Mouse (Mus musculus) cerebellum, adult 11 months (tissue): ENCODE measurements around the gene Hes3.

ENCODE experiments used
- DNase-seq: peaks from one replicate; pipeline ENCODE4 v3.0.0; 2022

Gene Hes3

DNA sequence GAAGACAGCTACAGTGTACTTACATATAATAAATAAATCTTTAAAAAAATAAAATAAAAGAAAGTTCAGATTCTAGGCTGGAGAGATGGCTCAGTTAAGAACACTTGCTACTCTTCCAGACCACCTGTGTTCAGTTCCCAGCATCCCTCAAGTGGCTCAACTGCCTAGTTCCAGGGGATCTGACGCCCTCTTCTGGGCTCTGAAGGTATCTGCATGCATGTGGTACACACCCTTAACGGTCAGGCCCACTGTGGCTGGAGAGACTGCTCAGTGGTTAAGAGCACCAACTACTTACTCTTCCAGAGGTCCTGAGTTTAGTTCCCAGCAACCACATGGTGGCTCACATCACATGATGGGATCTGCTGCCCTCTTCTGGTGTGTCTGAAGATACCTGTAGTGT, 13.5 kb downstream of the Hes3 start:
- DNase-seq = no peak

DNA sequence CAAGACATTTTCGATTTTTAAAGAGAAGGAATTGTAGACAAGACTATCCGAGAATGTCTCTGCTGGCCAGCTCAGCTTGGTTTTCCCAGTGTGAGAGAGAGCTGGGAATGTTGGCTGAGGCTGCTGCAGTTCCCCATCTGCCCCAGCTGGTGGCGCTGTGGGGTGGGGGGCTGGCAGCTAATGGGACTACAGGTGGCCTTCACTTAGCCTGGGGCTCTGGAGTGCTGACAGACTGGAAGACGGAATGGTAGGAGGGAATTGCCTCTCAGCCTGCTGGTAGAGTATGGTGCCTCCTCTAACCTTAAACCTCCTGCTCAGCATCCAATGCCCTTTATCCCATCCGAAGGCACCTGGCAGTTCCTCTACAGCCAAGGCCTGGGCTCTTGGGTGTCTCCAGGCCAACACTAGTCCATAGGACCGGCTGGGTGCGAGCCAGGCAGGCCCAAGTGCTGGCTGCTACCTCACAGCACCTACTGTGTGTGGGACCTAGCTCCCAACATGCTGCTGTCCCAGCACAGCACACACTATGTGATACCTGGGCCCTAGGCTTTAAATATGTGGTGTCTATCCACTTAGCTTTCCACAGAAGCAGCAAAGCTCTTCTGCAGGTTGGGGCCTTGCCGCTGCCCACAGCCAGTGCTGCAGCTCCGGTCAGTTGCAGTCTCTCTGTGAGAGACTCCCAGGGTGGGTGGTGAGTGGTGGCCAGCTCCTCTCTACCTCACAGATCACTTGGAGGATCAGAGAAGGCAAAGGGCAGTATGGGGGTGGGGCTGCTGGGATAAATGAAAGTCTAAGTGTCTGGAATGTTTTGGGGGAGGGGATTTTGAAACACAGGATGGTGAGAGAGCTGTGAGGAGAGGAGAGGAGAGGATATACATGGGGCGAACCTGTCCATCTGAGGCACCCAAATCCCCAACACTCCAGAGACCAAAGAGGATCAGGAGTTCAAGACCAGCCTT, 14.8 kb downstream of the Hes3 start:
- DNase-seq = peak; percentile 65

DNA sequence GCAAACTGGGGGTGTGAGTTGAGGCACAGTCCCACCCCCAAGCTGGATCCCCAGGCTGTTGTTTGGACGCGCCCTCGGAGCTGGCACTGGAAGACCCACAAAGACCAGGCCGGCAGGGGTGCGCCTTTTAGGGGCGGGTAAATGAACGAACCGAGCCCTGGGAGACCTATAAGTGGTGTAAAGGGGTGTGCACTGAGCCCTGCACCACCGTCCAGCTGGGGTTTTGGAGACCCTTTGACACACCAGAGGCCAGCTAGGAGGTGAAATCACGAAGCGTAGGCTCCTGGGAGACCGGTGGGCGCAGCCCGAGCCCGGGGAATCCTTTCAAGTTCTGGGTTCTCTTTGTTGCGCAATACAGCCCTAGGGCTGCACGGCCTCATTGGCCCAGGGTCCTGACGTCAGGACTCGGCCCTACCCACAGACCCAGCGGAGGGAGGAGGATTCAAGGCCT, 16.8 kb downstream of the Hes3 start:
- peak; percentile 34 for DNase-seq

DNA sequence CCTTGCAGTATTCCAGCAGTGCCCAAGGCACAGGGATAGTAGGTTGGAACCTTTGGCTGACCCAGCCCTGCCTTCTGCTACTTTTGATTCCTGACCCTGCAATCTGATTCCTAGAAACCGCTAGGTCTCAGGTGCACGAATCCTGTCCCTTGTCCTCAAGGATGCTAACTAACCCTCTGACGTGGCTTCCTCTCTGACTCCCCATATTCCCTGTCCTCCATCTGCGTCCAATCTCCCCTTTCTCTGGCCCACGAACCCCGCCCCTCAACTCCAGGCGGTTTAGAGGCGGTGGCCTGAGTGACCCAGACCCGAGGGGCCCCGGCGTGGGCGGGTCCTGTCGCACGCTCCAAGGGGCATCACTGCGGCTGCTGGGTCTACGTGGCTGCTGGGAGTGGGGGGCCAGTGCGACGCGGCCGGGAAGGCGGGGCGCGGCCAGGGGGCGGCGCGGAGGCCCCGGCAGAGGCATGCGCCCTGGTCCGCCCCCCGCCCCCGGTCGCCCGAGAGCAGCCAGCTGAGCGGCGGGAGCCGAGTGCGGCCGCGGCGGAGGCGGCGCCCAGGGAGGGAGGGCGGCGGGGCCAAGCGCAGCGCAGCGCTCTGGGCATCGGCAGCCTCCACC, 17.7 kb downstream of the Hes3 start, which contains the start of gene Gpr153:
Gene Gpr153 (plus strand): TSS at position 612 of the 616 bp plus-strand sequence.
- DNase-seq = peak; percentile 50

DNA sequence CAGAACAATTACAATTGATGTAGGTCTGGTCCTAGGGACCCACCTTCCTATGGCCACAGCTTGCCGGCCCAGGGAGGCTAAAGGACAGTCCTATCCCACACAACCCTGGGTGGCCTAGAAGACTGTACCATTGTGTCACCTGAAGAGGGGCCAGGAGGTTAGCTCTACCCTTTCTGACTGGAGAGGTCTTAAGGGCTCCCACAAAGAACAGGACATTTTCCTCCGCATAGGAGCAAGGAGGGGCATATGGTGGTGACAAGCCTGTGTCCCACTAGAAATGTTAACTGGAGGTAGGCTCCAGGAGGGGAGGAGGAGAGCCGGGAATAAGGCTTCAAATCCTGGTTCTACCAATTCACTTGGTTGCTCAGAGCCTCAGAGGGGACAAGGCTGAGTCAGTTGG, 18.3 kb downstream of the Hes3 start:
- DNase-seq = peak; percentile 22

DNA sequence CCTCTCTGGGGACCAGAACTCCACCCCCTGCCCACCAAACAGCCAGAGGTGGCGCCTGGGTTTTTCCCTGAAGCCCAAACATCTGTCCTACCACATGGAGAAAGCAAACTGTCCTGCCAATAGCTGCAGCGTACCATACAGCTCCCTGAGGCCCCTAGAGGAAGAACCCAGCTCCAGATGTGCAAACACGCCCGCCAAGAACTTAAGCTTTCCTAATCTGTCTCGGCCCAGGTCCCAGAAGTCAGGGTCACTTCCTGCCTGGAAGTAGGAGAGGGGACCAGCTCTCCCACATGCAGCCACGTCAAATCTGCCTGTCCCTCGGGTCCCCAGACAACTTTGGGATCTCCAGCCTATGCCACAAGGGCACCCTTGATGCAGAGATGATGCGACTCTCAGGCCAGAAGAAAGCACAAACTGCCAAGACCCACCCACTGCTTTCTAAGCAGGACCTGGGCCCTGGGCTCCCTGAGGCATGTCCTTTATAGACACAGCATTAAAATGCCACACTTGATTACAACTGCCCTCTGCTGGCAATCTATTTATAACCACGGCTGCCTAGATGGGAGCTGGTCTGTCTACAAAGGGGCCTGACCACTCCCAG, 18.9 kb downstream of the Hes3 start:
- DNase-seq = peak; percentile 26

DNA sequence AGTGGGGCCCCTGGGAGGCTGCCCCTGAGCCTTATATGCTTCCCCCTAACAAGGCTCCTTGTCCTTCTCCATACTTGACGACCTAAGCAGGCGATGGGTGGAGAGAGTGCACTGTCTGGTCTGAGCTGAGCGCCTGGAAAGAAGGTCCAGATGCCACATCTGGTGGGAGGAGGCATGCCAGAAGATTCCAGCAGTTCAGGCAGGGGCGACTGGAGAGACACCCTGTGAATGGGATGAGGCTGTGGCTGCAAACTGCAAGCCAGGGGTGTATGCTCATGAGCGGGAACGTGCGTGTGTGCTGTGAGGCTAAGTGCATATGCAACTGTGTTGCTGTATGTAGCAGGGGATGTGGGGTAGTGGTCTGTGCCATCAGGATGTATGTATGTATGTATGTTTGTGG, 19.5 kb downstream of the Hes3 start:
- peak; percentile 29 for DNase-seq

DNA sequence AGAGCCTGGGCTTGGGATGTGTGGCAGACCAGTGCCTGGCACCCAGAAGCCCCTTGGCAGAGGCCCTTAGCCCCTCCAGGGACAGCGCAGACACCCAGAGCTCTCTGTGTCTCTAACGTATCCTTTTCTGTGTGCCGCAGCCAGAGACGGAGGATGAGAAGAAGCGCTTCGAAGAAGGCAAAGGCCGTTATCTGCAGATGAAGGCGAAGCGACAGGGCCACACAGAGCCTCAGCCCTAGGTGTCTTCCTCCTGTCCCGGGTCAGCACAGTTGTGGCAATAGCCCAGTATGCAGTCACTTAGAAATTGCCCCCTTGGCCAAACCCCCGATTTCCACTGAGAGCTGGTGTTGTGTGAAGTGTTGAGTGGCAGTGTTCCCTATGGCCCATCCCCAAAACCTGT, 20.1 kb downstream of the Hes3 start:
- peak; percentile 22 for DNase-seq

DNA sequence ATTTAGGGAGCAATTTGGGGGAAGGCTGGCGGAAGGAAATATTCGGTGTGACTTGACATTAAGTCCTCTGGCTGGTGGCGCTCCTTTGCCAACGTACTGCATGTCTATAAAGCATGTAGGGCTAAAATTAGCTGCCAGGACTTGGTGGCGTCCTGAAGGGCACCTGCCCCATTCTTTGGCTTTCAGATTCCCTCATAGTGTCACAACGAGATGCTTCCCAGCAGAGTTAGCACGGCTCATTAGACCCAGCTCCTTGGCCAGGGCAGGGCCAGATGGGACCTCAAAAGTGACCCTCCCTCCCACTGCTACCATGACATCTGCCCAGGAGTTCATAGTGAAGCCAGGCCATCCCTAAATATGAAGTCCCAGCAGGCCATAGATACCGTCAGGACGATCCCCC, 20.9 kb downstream of the Hes3 start:
- DNase-seq = peak; percentile 24

DNA sequence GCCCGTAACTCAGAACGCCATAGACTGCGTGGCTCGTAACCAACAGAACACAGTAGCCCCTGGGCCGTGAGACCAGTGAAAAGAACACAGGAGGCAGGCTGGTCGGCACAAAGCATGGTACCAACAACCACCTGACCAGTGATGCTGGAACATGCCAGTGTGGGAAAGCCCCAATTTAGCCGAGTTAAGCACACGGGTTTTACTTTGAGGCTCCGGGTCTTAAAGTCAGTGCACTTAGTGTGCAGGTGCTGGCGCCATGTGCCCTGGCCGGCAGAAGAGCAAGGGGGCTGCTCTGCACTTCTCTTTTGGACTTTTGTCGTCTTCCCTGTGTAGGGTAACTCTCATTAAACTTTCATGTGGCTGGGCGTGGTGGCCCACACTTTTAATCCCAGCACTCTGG, 21.5 kb downstream of the Hes3 start:
- DNase-seq = no peak

DNA sequence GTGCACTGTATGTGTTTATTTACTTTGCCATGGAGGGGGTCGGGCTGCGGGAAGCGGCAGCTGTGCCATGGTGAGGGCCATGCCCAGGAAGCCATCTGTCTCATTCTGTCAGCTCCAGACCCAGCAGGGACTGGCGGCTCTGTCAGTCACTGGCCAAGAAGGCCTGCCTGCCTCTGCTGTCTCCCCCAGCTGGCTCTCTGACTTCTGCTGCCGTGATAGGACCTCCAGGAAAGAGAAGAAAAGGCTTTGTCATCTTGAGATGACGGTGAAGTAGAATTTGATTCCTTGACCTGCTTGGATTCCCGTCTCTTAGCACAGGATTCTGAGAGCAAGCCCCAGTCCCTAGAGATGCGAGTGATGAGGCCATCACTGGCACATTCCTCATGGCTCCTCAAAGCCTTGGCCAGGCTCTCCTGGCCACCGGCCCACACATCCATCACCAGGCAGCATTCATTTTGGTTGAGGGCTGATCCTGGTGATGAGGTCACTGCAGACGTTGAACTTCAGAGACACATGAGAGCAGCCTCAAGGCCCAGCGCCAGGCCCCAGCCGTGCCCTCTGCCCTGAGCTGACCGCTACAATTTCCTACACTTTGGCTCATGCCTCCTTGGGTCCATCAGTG, 23.6 kb downstream of the Hes3 start:
- DNase-seq = peak; percentile 79

DNA sequence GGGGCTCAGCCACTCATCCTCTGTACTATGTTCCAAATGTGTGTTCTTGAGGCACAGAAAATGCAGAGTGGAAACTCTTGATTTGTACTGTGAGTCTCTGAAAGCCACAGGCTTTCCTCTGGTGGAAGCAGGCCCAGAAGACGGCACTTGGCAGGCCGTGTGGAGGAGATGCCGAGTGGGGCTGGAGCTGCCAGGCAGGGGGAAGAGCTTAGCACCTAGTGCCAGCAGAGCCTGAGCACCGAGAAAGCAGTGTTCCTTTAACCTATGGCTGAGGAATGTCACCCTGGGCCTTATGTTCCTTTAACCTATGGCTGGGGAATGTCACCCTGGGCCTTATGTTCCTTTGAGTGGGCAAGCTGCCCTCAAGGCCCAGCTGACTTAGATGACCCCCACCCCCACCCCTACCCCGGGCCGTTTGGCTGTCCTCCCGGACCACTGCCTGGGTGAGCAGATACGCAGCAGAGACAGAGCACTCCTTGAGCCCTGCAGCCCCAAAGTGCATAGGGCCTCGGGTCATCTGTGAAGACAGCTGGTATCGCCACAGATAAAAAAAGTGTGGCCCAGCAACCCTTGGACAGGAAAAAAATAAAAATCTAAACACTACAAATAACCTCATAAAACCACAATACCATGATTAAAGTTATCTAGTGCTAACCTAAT, 25.1 kb downstream of the Hes3 start:
- DNase-seq = peak; percentile 74

DNA sequence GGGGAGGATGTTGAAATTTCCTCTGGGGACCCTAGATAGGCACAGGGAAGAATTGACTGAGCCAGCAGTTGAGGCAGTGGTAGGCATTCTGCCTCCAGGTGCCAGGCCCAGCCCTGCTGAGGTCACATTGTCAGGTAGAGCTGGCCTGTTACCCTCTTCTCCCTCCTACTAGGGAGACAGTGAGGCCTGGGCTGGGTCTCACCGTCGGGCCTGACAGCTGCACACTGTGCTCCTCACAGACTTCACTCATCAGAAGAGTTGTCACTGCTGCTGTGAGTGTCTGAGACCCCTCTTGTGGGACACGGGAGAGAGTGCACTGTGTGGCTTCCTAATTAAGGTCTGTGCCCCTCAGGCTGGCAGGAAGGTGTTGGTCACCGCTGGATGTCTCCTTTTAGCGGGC, 25.7 kb downstream of the Hes3 start:
- no peak for DNase-seq

DNA sequence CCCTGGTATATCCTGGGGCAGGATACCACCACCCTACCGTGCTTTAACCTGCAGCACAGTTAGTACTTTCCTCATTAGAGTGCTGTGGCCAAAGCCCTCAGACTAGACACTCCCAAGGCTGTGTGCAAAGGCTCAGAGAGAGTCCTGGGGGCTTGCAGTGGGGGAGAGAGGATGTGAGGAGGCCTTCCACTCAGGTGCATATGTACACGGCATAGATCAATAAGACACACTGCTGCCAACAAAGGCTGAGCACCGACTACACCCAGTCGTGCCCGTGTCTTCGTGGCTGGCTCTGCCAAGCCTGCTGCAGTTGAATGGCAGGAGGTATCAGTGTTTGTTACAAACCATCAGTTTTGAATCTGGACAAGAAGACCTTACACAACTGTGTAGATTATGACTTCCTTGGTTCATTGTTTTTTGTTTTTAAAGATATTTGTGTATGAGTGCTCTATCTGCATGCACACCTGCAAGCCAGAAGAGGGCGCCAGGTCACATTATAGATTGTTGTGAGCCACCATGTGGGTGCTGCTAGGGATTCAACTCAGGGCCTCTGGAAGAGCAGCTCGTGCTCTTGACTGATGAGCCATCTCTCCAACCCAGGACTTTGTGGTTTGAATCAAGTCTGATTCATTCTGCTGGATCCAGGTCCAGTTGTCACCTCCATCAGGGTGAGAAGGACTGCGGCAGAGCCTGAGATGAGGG, 26.4 kb downstream of the Hes3 start:
- DNase-seq = no peak

DNA sequence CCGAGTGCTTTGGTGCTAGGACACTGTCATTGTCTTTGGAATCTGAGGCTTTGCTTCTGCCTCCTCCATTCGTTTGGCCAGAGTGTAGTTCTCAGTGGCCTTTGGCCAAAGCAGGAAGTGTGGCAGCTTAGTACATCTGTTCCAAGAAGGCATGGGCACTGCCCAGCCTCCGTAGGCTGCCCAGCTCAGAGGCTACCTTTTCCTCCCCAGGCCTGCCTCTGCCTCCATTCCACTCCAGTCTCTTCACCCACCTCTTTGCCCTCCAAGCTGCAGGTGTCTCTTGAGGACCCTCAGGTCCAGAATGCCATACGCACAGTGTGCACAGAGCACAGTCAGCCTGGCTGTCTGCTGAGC, 27.3 kb downstream of the Hes3 start:
- DNase-seq = peak; percentile 34

DNA sequence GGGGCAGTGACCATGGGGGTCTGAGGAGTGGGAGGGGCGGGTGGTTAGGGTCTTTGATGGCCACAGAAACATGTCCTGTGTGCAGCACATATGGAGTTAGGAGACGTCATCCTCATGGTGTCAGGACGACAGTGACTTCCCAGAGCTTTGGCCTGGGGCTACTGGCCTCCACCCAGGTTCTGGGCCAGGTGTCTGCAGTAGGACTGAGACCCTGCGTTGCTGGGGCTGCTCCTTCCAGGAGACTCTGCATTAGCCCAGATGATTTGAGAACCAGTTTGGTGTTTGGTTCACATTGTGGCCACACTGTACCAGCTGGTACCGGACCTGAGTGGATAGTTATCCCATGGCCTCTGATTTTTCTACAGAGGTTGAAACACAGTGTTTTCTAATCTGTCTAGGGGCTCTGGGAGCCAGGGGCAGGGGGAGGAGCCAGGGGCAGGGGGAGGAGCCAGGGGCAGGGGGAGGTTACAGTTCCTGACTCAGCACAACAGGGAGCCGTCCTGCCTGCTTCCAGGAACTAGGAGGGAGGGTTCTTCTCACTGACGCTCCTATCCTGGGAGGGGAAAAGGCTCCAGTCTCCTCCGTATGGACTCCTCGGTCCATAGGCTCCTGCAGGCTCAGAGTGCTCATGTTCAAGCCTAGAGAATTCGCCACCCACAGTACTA, 27.8 kb downstream of the Hes3 start:
- DNase-seq = no peak

DNA sequence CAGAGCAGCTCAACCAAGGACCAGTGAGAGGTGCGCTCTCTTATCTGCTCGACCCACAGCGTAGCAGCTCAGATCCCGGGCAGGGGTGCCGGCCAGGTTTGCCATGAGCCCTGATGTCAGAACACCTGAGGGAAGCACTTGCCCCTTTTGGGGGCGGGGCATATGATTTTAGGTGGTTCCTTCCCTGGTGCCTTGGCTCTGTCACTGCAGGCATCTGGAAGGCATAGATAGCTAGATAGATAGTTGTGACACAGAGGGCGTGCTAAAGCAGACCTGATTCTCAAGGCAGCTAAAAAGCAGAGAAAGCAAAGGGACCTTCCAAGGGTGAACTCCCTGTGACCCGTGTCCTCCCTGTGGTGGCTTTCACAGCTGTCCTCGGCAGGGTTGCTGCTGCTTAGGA, 28.4 kb downstream of the Hes3 start:
- DNase-seq = peak; percentile 29

DNA sequence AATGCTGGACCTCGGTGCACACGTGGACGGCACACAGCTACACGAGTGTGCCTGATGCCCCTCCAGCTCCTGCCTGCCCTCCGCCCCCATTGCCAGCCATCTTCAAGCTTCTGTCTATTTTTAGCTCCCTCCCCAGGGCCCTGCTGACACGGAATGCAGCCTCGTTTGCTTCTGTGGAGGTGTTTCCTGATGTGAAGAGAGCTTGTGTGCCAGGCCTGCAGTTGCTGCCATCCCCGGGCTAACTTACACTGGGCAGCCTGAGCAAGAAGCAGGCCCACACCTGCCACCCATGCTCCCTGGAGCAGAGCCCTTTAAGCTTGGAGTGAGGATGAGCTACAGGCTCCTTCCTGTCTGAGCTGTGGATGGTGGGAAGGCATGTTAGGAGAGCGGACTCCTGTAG, 29.3 kb downstream of the Hes3 start:
- DNase-seq = no peak

DNA sequence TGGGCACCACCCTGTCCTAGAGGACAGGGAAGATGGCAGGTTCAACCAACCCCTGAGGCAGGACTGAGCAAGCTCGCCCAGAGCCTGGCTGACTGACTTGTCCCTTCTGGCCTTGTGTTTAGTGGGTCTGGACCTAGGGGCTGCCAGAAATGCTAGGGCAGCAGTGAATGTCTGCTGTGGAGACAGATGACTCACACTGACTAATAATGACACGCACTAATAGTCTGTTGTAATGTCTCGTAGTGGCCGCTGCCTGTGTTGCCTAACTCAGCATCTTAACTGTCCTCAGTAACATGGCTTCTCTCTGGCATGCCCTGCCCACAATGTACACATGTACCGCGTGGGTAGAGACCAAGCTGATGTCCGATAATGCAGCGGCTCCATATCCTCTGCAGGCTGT, 31.0 kb downstream of the Hes3 start:
- no peak for DNase-seq

DNA sequence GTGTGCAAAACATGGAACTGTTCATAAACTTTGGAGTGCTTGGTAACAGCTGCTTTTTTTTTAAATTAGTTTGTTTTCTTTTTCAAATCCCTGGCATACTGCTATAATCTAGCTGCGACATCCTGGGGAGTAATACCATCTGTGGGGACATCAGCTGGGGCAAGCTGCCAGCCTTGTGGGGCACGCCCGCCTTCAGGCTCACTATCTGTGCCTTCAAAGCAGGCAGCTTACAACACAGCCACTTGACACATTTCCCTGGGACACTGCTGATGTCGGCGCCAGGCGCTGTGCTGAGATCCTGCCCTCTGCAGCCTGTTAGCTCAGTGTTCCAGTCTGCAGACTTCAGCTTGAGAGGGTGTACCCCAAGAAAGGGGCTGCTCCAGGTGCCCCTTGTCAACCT, 34.4 kb downstream of the Hes3 start:
- peak; percentile 71 for DNase-seq

DNA sequence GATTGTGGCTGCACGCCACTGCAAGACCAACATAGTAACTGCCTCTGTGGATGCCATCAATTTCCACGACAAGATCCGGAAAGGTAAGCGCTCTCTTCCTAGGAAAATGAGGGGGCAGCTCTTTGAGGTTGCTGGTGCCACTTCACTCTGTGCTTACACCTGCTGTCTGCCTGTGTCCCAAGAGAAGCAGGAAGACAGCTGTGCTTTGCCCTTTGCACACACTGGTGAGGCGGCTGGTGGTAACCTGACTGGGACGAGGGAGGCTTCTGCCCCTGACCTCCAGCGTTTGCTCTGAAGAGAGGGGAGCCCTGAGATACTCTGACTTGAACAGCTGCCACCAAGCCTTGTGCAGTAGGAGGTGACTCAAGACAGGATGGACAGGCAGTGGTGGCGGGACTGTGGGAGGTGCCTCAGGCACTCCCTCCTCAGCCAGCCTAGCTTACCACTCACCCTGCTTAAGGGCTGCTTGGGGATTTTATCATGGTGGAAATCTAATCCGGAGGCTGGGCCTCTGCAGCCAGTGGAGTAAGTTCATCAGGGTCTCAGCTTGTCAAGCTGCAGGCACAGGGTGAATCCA, 38.2 kb downstream of the Hes3 start:
- no peak for DNase-seq
